Mouse (Mus musculus): Measurements from ENCODE around the gene Nos2.
A peak's percentile ranks its signal among the peaks of the same experiment; 100 is the strongest.

DNA sequence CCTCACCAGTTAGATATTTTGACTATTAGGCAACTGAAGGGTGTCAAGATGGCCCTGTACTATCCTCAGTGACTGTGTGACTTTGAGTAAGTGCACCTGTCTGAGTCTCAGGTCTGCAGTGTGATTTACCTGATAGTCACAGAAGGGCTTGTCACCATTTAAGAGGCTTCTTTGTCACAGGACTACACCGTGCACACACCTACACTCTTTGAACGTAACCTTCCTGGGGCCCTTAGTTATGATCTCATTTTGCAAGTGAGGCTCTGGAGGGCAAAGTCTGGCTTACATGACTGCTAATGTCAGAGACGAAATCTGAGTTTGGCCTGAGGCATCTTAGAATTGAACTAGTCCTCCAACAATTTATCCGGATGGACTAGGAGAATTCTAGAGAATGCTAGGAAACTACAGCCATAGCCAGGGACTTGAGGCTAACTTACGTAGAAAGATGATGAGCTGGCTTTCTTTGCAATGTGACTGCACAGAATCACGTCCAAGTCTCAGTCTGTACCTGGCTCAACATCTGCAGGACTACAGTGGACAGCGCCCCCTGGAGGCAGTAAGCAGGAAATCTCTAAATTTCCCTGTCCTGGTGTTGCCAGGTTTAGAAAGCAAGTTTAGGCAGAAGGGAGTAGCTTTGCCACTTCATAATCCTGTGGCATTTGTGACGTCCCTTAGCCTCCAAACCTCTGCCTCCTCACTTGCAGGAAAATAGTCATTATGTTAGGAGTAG lies 2.3 kb downstream of the Nos2 start:
- TF ChIP-seq CTCF (conservative IDR thresholded peaks at IDR 0.05; ENCODE audit: insufficient read depth, insufficient read length, low read depth, low read length) (peak; percentile 94), POLR2A (IDR thresholded peaks at IDR 0.05; ENCODE audit: low read depth, low read length) (no peak)

Measured in kidney, adult 2 months (tissue).